ENCODE assay signal across 9 mouse cellular contexts in the genomic region with DNA sequence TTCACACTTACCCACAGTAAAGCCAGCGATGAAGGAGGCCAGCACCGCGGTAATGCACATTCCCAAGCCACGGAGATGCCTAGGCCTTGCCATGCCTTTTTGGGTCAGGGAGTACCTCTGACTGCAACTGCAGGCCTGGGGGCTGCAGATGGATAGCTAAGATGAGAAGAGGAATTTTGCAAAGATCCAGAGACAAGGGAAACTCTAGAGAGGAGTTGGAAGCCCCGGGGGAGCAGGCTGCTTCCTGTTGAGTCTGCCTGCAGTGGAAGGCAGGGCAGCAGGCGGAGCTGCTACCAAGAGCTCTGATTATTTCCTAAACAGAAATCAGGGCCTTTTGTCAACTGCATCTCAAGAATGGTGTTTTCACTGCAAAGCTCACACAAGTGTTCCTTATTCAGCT. TPM values are rescaled to one million over a fixed set of nuclear protein-coding genes. Genes with fewer than 3 reads are reported as not detected.
DNase-seq lines count a peak whose midpoint lies in the region; ATAC-seq and TF ChIP-seq lines count a peak whose summit lies in the region.
"Had no signal": no experiment of that assay in that cellular context is flagged by ENCODE, and none has a peak within 500 bp of the region (broad histone marks: within the 10 kb centered on the region; RNA-seq: fewer than 3 reads in every experiment).

No protein-coding gene starts in this region.

- no peak for DNase-seq in lung, postnatal 36 days
- peak; percentile 46 for DNase-seq in gastrocnemius, adult 2 months
- DNase-seq in hindbrain, postnatal 0 days (ENCODE audit: low spot score) = no peak
- peak; percentile 6 for DNase-seq in skeletal muscle tissue, adult 2 months (ENCODE audit: low read depth, low spot score)
- DNase-seq in layer of hippocampus, adult 11-12 months (ENCODE audit: low spot score) = no peak
- no peak for DNase-seq in layer of hippocampus, adult 2 months (ENCODE audit: low spot score in 2 of 2)
- no peak for DNase-seq in cerebellum, postnatal 25 days

- peak overlapping the region; percentile 49; the same call in 1 of the 2 replicates for H3K9ac ChIP-seq in lung, embryonic 16.5 days (ENCODE audit: low read length)
- no peak overlapping the region for H3K9ac ChIP-seq in hindbrain, postnatal 0 days (replicated peaks; ENCODE audit: low read length)

- H3K27ac ChIP-seq in lung, embryonic 16.5 days (ENCODE audit: low read length) = no peak overlapping the region
- H3K27ac ChIP-seq in gastrocnemius, adult 2 months = peak overlapping the region; percentile 75
- H3K27ac ChIP-seq in hindbrain, postnatal 0 days = no peak overlapping the region
- H3K27ac ChIP-seq in layer of hippocampus, adult 2 months = no peak overlapping the region

- H3K4me1 ChIP-seq in lung, embryonic 16.5 days (replicated peaks; ENCODE audit: control insufficient read depth, insufficient read depth, low read length) = no peaks in the 10 kb centered on the region
- H3K4me1 ChIP-seq in hindbrain, postnatal 0 days (ENCODE audit: insufficient read depth, low read length) = no peaks in the 10 kb centered on the region
- H3K4me1 ChIP-seq: megakaryocyte, embryonic 14.5 days had no signal

- H3K4me2 ChIP-seq in lung, embryonic 16.5 days (ENCODE audit: low read depth, low read length) = peak overlapping the region; percentile 35; the same call in 1 of the 2 replicates
- H3K4me2 ChIP-seq in hindbrain, postnatal 0 days (ENCODE audit: low read depth, low read length) = 0 out of 2 replicates have a peak overlapping the region, but pooled peaks have one; percentile 7

- TF ChIP-seq CTCF in gastrocnemius, adult 2 months (IDR thresholded peaks at IDR 0.05) = no peak
- no peak for TF ChIP-seq CTCF in hindbrain, postnatal 0 days (IDR thresholded peaks at IDR 0.05; ENCODE audit: low read depth)
- TF ChIP-seq CTCF in layer of hippocampus, adult 2 months (conservative IDR thresholded peaks at IDR 0.05) = no peak

- no peaks in the 10 kb centered on the region for H3K36me3 ChIP-seq in lung, embryonic 16.5 days (ENCODE audit: control insufficient read depth, insufficient read depth, low read length)
- no peaks in the 10 kb centered on the region for H3K36me3 ChIP-seq in hindbrain, postnatal 0 days (ENCODE audit: insufficient read depth, low read length)

- WGBS in lung, embryonic 16.5 days = 23% methylated on average over 6 of the region's 6 CpGs
- 38% methylated on average over 6 of the region's 6 CpGs for WGBS in hindbrain, postnatal 0 days

- peak overlapping the region; percentile 19; the same call in 1 of the 2 replicates for H3K4me3 ChIP-seq in lung, embryonic 16.5 days (ENCODE audit: low read length)
- H3K4me3 ChIP-seq in gastrocnemius, adult 2 months = peak overlapping the region; percentile 57
- H3K4me3 ChIP-seq in hindbrain, postnatal 0 days (ENCODE audit: low read length) = no peak overlapping the region
- H3K4me3 ChIP-seq in layer of hippocampus, adult 2 months = no peak overlapping the region
- H3K4me3 ChIP-seq: megakaryocyte, embryonic 14.5 days had no signal

- H3K9me3 ChIP-seq in lung, embryonic 16.5 days (ENCODE audit: control insufficient read depth, low read length) = no peaks in the 10 kb centered on the region
- no peaks in the 10 kb centered on the region for H3K9me3 ChIP-seq in hindbrain, postnatal 0 days (ENCODE audit: low read length)

- intact Hi-C loops in gastrocnemius, adult 2 months (cut with DNase I) = no loop called here

- no peak for ATAC-seq in lung, embryonic 16.5 days (ENCODE audit: low read depth)
- no peak for ATAC-seq in hindbrain, postnatal 0 days

- H3K27me3 ChIP-seq in lung, embryonic 16.5 days (ENCODE audit: control insufficient read depth, insufficient read depth, low read depth, low read length) = no peaks in the 10 kb centered on the region
- H3K27me3 ChIP-seq in hindbrain, postnatal 0 days (ENCODE audit: insufficient read depth, low read length) = no peaks in the 10 kb centered on the region
- H3K27me3 ChIP-seq: megakaryocyte, embryonic 14.5 days had no signal

RNA-seq across cellular contexts. Expression of a gene that starts 17.0 kb away (rescaled TPM):
- polyA plus RNA-seq in lung, embryonic 16.5 days (2015; fragmentation: Nextera tagmentation; extraction: Ambion mirVana) = 7.2 and 7.5 TPM in 2 replicates
- total RNA-seq in gastrocnemius, adult 2 months (2021) = 1 to 10 TPM; 3.1 to 5.5 TPM
- 0.83 and 1.4 TPM in 2 replicates for total RNA-seq in hindbrain, postnatal 0 days (2014; rRNA removed)
- 0.88 and 1.0 TPM in 2 replicates for polyA plus RNA-seq in hindbrain, postnatal 0 days (2015; fragmentation: Nextera tagmentation; extraction: Ambion mirVana)
- total RNA-seq in layer of hippocampus, adult 2 months (2021) = 1 to 10 TPM in 1 of 2 experiments, under 1 TPM in 1; 0.49 to 1.6 TPM

RNA-seq across cellular contexts. Expression of a gene that starts 18.4 kb away (rescaled TPM):
- not detected in 2 replicates for polyA plus RNA-seq in lung, embryonic 16.5 days (2015; fragmentation: Nextera tagmentation; extraction: Ambion mirVana)
- total RNA-seq in gastrocnemius, adult 2 months (2021) = not detected
- total RNA-seq in hindbrain, postnatal 0 days (2014; rRNA removed) = not detected in 2 replicates
- not detected in 2 replicates for polyA plus RNA-seq in hindbrain, postnatal 0 days (2015; fragmentation: Nextera tagmentation; extraction: Ambion mirVana)
- total RNA-seq in layer of hippocampus, adult 2 months (2021) = not detected

RNA-seq across cellular contexts. Expression of a gene that starts 44.7 kb away (rescaled TPM):
- not detected in 2 replicates for polyA plus RNA-seq in lung, embryonic 16.5 days (2015; fragmentation: Nextera tagmentation; extraction: Ambion mirVana)
- not detected for total RNA-seq in gastrocnemius, adult 2 months (2021)
- total RNA-seq in hindbrain, postnatal 0 days (2014; rRNA removed) = not detected in 2 replicates
- polyA plus RNA-seq in hindbrain, postnatal 0 days (2015; fragmentation: Nextera tagmentation; extraction: Ambion mirVana) = 0.06 and 0.09 TPM in 2 replicates
- not detected for total RNA-seq in layer of hippocampus, adult 2 months (2021)

Comparison
In these comparisons a context has a peak if more than half of its experiments do, and no peak if none do; other contexts are left out.
1. H3K4me3 ChIP-seq: peak in lung, embryonic 16.5 days (single experiment) and gastrocnemius, adult 2 months (single experiment); none in hindbrain, postnatal 0 days (single experiment) and layer of hippocampus, adult 2 months (single experiment).
2. DNase-seq: peak in gastrocnemius, adult 2 months (single experiment) and skeletal muscle tissue, adult 2 months (single experiment); none in lung, postnatal 36 days (single experiment), hindbrain, postnatal 0 days (single experiment), layer of hippocampus, adult 11-12 months (single experiment), layer of hippocampus, adult 2 months (0 of 2) and cerebellum, postnatal 25 days (0 of 2).